Mouse (Mus musculus) C2C12 (cell line): Measurements from ENCODE around the gene 6430548M08Rik. TPM values are rescaled to one million over a fixed set of nuclear protein-coding genes. Genes with fewer than 3 reads are reported as not detected.

Experiments used
- H3K27me3 ChIP-seq: one replicate; pipeline ENCODE4 v1.6.1; 2011; ENCODE audit not compliant: control insufficient read depth, insufficient read depth, insufficient read length
- H3K36me3 ChIP-seq: one replicate; pipeline ENCODE4 v1.6.1; 2011; ENCODE audit not compliant: control insufficient read depth, insufficient read depth
- H3K4me3 ChIP-seq: one replicate; pipeline ENCODE4 v1.5.1; 2011; ENCODE audit warnings: mild to moderate bottlenecking, control low read depth; ENCODE audit not compliant: poor library complexity, insufficient read depth, severe bottlenecking
- H3K79me2 ChIP-seq: one replicate; pipeline ENCODE4 v1.6.1; 2011; ENCODE audit not compliant: control insufficient read depth, insufficient read depth
- H3K79me3 ChIP-seq: one replicate; pipeline ENCODE4 v1.6.1; 2011; ENCODE audit warnings: low read depth, control low read depth
- H3ac ChIP-seq: one replicate; pipeline ENCODE3; 2011; ENCODE audit warnings: low read depth; ENCODE audit not compliant: control insufficient read depth, insufficient read length
- CEBPB ChIP-seq: IDR thresholded peaks from one replicate; pipeline ENCODE4 v1.6.1; 2011; ENCODE audit warnings: low read depth, mild to moderate bottlenecking, control low read depth, moderate library complexity
- CTCF ChIP-seq: IDR thresholded peaks from one replicate; pipeline ENCODE4 v1.5.1; 2011; ENCODE audit not compliant: control insufficient read depth, insufficient read depth, insufficient read length
- FOSL1 ChIP-seq: IDR thresholded peaks from one replicate; pipeline ENCODE4 v1.8.0; 2011; ENCODE audit warnings: mild to moderate bottlenecking, low read length; ENCODE audit not compliant: poor library complexity, insufficient read depth, severe bottlenecking
- MAX ChIP-seq: IDR thresholded peaks from one replicate; pipeline ENCODE4 v1.6.1; 2011; ENCODE audit warnings: mild to moderate bottlenecking, control low read depth
- MYOD1 ChIP-seq: IDR thresholded peaks from one replicate; pipeline ENCODE4 v1.6.1; 2011; ENCODE audit warnings: low read depth; ENCODE audit not compliant: control insufficient read depth, insufficient read length
- MYOG ChIP-seq: IDR thresholded peaks from one replicate; pipeline ENCODE4 v1.6.1; 2011; ENCODE audit not compliant: control insufficient read depth, insufficient read length; ENCODE audit errors: extremely low read depth
- USF1 ChIP-seq: IDR thresholded peaks from one replicate; pipeline ENCODE4 v1.6.1; 2011; ENCODE audit warnings: low read depth, mild to moderate bottlenecking, control low read depth, moderate library complexity
- polyA plus RNA-seq: library from polyadenylated mRNA; unstranded; fragments of >200 nt; fragmentation: generic; extraction: Trizol; gene quantifications from one replicate; pipeline ENCODE4 v1.2.1, GENCODE M21; 2012; ENCODE audit warnings: missing spikeins

6430548M08Rik gene
- polyA plus RNA-seq, 1 experiment, result 3.5 TPM

DNA sequence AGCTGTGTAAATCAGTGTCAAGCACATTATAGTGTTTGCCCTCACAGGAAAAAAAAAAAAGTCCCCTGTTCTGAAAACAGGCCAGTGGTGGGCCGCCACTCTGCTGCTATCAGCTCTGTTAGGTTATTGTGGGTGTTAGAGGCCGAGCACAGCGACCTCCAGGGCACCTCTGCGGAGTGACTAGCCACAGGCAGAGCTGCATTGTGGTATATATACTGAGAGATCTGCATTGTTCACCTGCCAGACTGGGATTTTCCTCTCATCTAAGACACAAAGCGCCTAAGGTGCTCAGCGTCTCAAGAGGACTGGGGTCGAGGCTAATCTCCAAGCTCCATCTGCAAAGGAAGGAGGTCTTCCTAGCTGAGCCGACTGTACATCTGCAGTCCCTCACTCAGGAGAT is 49.4 kb downstream of the 6430548M08Rik start:
- peaks cover 12% of the 10 kb centered on the region for H3K27me3 ChIP-seq
- no peaks in the 10 kb centered on the region for H3K79me2 ChIP-seq
- H3K79me3 ChIP-seq, result no peaks in the 10 kb centered on the region
- H3K36me3 ChIP-seq, result no peaks in the 10 kb centered on the region
- no peak overlapping the region for H3ac ChIP-seq
- no peak overlapping the region for H3K4me3 ChIP-seq
- TF ChIP-seq CEBPB (no peak), MYOG (no peak), MAX (no peak), CTCF (no peak), FOSL1 (no peak), USF1 (no peak), MYOD1 (no peak)

GRCm38 (mm10) chr8:120164026-120164425 is 50.1 kb downstream of the 6430548M08Rik start:
- Histone ChIP-seq H3K4me3 (no peak overlapping the region), H3K27me3 (peaks cover 12% of the 10 kb centered on the region), H3K79me3 (no peaks in the 10 kb centered on the region), H3ac (no peak overlapping the region), H3K79me2 (no peaks in the 10 kb centered on the region), H3K36me3 (no peaks in the 10 kb centered on the region)
- TF ChIP-seq USF1 (no peak), CEBPB (no peak), CTCF (no peak), MAX (no peak), MYOG (no peak), FOSL1 (no peak), MYOD1 (no peak)

GRCm38 (mm10) chr8:120167136-120167535 is 53.2 kb downstream of the 6430548M08Rik start:
- TF ChIP-seq FOSL1, result no peak
- TF ChIP-seq CTCF, result no peak
- no peak for TF ChIP-seq MAX
- no peak for TF ChIP-seq MYOG
- TF ChIP-seq USF1, result no peak
- TF ChIP-seq MYOD1, result no peak
- TF ChIP-seq CEBPB, result no peak
- no peaks in the 10 kb centered on the region for H3K79me3 ChIP-seq
- H3K4me3 ChIP-seq, result no peak overlapping the region
- no peaks in the 10 kb centered on the region for H3K36me3 ChIP-seq
- no peak overlapping the region for H3ac ChIP-seq
- peaks cover 12% of the 10 kb centered on the region for H3K27me3 ChIP-seq
- H3K79me2 ChIP-seq, result no peaks in the 10 kb centered on the region

DNA sequence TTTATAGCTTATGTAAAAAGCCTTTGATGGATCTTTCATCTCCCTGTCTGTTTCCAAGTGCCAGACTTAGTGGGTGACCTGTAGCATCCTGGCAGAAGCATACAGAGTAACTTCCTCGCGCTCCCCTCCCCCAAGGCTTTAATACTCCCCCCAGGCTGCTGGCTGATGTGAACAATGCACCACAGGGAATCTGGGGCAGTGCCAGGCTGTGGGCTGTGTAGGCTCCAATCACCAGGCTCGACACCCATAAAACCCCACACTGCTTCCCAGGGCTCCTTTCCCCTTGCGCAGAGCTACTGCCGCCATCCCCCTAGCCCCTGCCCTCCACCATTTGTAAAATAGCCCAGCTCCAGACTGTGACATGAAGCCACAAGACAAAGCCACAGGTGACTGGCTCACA is 53.9 kb downstream of the 6430548M08Rik start:
- Histone ChIP-seq H3K79me3 (no peaks in the 10 kb centered on the region), H3K27me3 (peaks cover 12% of the 10 kb centered on the region)
- TF ChIP-seq CTCF, result no peak
- TF ChIP-seq MAX, result no peak
- no peak for TF ChIP-seq MYOD1
- no peak for TF ChIP-seq MYOG
- no peak for TF ChIP-seq FOSL1
- TF ChIP-seq CEBPB, result no peak
- no peak for TF ChIP-seq USF1

GRCm38 (mm10) chr8:120169119-120169518 is 55.2 kb downstream of the 6430548M08Rik start:
- H3K4me3 ChIP-seq, result no peak overlapping the region
- TF ChIP-seq CEBPB (no peak), USF1 (no peak), FOSL1 (no peak), MYOG (no peak), CTCF (no peak), MAX (no peak)
- H3K79me2 ChIP-seq, result no peaks in the 10 kb centered on the region
- H3K27me3 ChIP-seq, result peaks cover 12% of the 10 kb centered on the region
- no peak overlapping the region for H3ac ChIP-seq
- H3K36me3 ChIP-seq, result no peaks in the 10 kb centered on the region
- H3K79me3 ChIP-seq, result no peaks in the 10 kb centered on the region

More for the DNA sequence above, 53.9 kb downstream of the 6430548M08Rik start:
- H3K4me3 ChIP-seq, result no peak overlapping the region
- no peaks in the 10 kb centered on the region for H3K36me3 ChIP-seq
- no peak overlapping the region for H3ac ChIP-seq
- no peaks in the 10 kb centered on the region for H3K79me2 ChIP-seq

DNA sequence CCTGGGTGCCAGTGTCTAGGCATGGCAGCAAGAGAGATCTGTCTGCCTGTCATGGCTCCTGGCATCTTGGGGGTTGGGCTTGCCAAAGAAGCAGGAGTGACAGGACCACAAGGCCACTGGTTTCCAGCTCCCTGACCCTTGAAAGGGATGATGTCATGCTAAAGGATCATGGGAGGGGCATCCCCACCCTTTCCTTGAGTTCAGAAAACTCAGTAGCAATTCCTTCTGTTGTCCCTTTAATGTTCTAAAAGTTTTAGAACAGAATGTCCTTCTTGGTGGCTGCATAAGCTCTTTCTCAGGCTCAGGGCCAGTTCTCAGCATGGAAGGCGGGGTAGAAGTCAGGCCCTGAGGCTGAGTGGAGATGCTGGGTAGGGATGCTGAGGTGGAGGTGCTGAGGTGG is 59.2 kb downstream of the 6430548M08Rik start:
- H3K79me3 ChIP-seq, result no peaks in the 10 kb centered on the region
- H3K79me2 ChIP-seq, result no peaks in the 10 kb centered on the region
- no peaks in the 10 kb centered on the region for H3K27me3 ChIP-seq
- no peak overlapping the region for H3ac ChIP-seq
- H3K4me3 ChIP-seq, result no peak overlapping the region
- no peaks in the 10 kb centered on the region for H3K36me3 ChIP-seq
- TF ChIP-seq FOSL1, result no peak
- peak; percentile 12 for TF ChIP-seq MYOD1
- no peak for TF ChIP-seq MAX
